In the genomic region with DNA sequence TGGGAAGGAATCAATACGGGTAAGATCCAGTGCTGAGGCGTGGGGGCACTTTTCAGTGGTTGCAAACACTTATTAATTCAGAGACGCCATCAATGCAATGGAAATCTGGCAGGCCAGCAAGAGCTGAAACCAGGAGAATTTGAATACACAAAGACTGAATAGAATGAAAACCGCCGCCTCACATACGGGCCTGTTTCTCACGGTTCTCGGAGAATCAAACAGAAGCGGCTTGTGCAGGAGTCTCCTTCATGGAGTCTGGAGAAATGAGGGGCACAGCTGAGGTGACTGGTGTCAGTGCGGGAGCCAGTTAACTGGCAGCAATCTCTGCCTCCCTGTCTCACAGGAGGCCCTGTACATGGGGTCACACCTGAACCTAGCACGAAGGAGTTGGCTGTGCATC, we compare ENCODE assay signal across 9 mouse cellular contexts.
DNase-seq lines count a peak whose midpoint lies in the region; ATAC-seq lines count a peak whose summit lies in the region.
"Had no signal": no experiment of that assay in that cellular context is flagged by ENCODE, and none has a peak within 500 bp of the region (broad histone marks: within the 10 kb centered on the region; RNA-seq: fewer than 3 reads in every experiment).

No protein-coding gene starts in this region.

- 57% methylated on average over 11 of the region's 11 CpGs for WGBS in embryonic facial prominence, embryonic 13.5 days
- WGBS in hindbrain, embryonic 12.5 days: 19% methylated on average over 11 of the region's 11 CpGs
- WGBS in neural tube, embryonic 14.5 days: 24% methylated on average over 11 of the region's 11 CpGs

- peak; percentile 24 to 37 for DNase-seq in left cerebral cortex, postnatal 14 days (ENCODE audit: low spot score in 2 of 2)
- no peak for DNase-seq in left cerebral cortex, adult 11 months (ENCODE audit: low spot score)
- no peak for DNase-seq in spleen, postnatal 4 days (ENCODE audit: low spot score in 2 of 2)
- no peak for DNase-seq in urinary bladder, postnatal 36 days (ENCODE audit: low spot score in 2 of 2)
- DNase-seq: lung, adult 18-20 months had no signal

- H3K9ac ChIP-seq in embryonic facial prominence, embryonic 13.5 days: no peak overlapping the region
- peak overlapping the region; percentile 29; the same call in 1 of the 2 replicates for H3K9ac ChIP-seq in hindbrain, embryonic 12.5 days
- H3K9ac ChIP-seq in neural tube, embryonic 14.5 days (replicated peaks; ENCODE audit: low read depth, low read length): no peak overlapping the region

- no peaks in the 10 kb centered on the region for H3K9me3 ChIP-seq in embryonic facial prominence, embryonic 13.5 days
- no peaks in the 10 kb centered on the region for H3K9me3 ChIP-seq in hindbrain, embryonic 12.5 days (replicated peaks)
- no peaks in the 10 kb centered on the region for H3K9me3 ChIP-seq in neural tube, embryonic 14.5 days (ENCODE audit: control insufficient read depth, low read length)
- H3K9me3 ChIP-seq: G1E had no signal

- peaks cover 62% of the 10 kb centered on the region for H3K4me1 ChIP-seq in embryonic facial prominence, embryonic 13.5 days
- peaks cover 76% of the 10 kb centered on the region for H3K4me1 ChIP-seq in hindbrain, embryonic 12.5 days
- peaks cover 42% of the 10 kb centered on the region for H3K4me1 ChIP-seq in neural tube, embryonic 14.5 days (ENCODE audit: control insufficient read depth, insufficient read depth, low read length)

- no peak overlapping the region for H3K4me2 ChIP-seq in embryonic facial prominence, embryonic 13.5 days
- peak overlapping the region; percentile 28; the same call in 1 of the 2 replicates for H3K4me2 ChIP-seq in hindbrain, embryonic 12.5 days (replicated peaks)
- H3K4me2 ChIP-seq in neural tube, embryonic 14.5 days (ENCODE audit: low read depth, low read length): no peak overlapping the region

- no peaks in the 10 kb centered on the region for H3K36me3 ChIP-seq in embryonic facial prominence, embryonic 13.5 days
- no peaks in the 10 kb centered on the region for H3K36me3 ChIP-seq in hindbrain, embryonic 12.5 days
- H3K36me3 ChIP-seq in neural tube, embryonic 14.5 days (ENCODE audit: control insufficient read depth, insufficient read depth, low read length): no peaks in the 10 kb centered on the region

- H3K27ac ChIP-seq in embryonic facial prominence, embryonic 13.5 days: peak overlapping the region; percentile 48
- H3K27ac ChIP-seq in hindbrain, embryonic 12.5 days: peak overlapping the region; percentile 95
- peak overlapping the region; percentile 71 for H3K27ac ChIP-seq in neural tube, embryonic 14.5 days (ENCODE audit: low read depth, low read length)

- intact Hi-C loops in left cerebral cortex, postnatal 14 days (cut with DNase I): no loop called here

- no peak for ATAC-seq in embryonic facial prominence, embryonic 13.5 days (ENCODE audit: insufficient number of reproducible peaks, insufficient read depth, low FRiP score, low TSS enrichment, low read depth)
- peak; percentile 45 for ATAC-seq in hindbrain, embryonic 12.5 days (ENCODE audit: low FRiP score)
- ATAC-seq in neural tube, embryonic 14.5 days (ENCODE audit: low read depth): no peak

- no peak overlapping the region for H3K4me3 ChIP-seq in embryonic facial prominence, embryonic 13.5 days
- no peak overlapping the region for H3K4me3 ChIP-seq in hindbrain, embryonic 12.5 days
- H3K4me3 ChIP-seq in neural tube, embryonic 14.5 days (ENCODE audit: low read depth, low read length): no peak overlapping the region

- H3K27me3 ChIP-seq in embryonic facial prominence, embryonic 13.5 days: no peaks in the 10 kb centered on the region
- no peaks in the 10 kb centered on the region for H3K27me3 ChIP-seq in hindbrain, embryonic 12.5 days
- no peaks in the 10 kb centered on the region for H3K27me3 ChIP-seq in neural tube, embryonic 14.5 days (ENCODE audit: control insufficient read depth, insufficient read depth, low read length)

Comparison
In these comparisons a context has a peak if more than half of its experiments do, and no peak if none do; other contexts are left out.
1. DNase-seq: peak in left cerebral cortex, postnatal 14 days (2 of 2); none in left cerebral cortex, adult 11 months (single experiment), spleen, postnatal 4 days (0 of 2) and urinary bladder, postnatal 36 days (0 of 2).
2. Peak in every context shown above with its lines, with median percentiles within 50 percentile points of each other: H3K27ac ChIP-seq.